In the genomic region with DNA sequence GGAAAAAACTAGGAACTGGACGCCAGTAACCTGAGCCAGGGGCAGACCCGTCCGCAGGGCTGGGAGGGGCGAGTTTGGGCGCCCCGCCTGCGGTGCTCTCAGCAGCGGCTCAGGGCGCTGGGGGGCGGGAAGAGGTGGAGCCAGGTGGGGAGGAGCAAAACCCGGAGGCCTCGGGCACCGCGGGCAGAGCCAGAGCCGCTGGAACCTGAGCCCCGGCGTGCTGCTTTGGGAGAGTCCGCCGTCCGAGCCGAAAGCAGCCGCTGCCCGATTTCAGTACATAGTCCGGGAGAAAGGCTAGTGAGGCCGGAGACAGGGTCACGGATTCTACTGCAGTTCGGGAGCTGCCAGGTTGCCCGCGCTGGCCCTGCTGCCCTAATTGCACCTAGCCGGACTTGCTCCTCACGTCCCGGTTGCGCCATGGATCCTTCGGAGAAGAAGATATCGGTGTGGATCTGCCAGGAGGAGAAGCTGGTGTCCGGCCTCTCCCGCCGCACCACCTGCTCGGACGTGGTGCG, we compare ENCODE assay signal across 8 mouse cellular contexts. TPM values are rescaled to one million over a fixed set of nuclear protein-coding genes. Genes with fewer than 3 reads are reported as not detected.
DNase-seq lines count a peak whose midpoint lies in the region; ATAC-seq lines count a peak whose summit lies in the region.

A gene (plus strand): TSS at position 186 of the 515 bp plus-strand sequence.

- H3K27ac ChIP-seq in forebrain, embryonic 16.5 days (ENCODE audit: low read length) = no peak within 1 kb of the TSS

- intact Hi-C loops in heart, postnatal 25 days (cut with DNase I) = no loop called here

- WGBS in forebrain, embryonic 16.5 days = under 1% methylated on average over 41 of the region's 41 CpGs
- WGBS in large intestine, adult 2 months = 2% methylated on average over 41 of the region's 41 CpGs

- peak; percentile 86 for DNase-seq in R1 (ENCODE audit: low read depth, low spot score)
- peak; percentile 19 for DNase-seq in cerebellum, adult 11-12 months
- peak; percentile 80 for DNase-seq in heart, postnatal 25 days (ENCODE audit: low spot score)
- peak; percentile 61 for DNase-seq in large intestine, adult 2 months (ENCODE audit: low read depth, low spot score)
- peak; percentile 87 for DNase-seq in lung, postnatal 36 days
- DNase-seq in right cerebral cortex, postnatal 10 days (ENCODE audit: low spot score in 2 of 2) = peak; percentile 75 to 81

- H3K4me1 ChIP-seq in forebrain, embryonic 16.5 days (replicated peaks; ENCODE audit: control insufficient read depth, insufficient read depth, low read length) = peaks cover 20% of the 10 kb centered on the region

- ATAC-seq in forebrain, embryonic 16.5 days = peak; percentile 74
- ATAC-seq in inflammation-experienced regulatory T-cells, adult 6 months = no peak

- peak within 1 kb of the TSS; percentile 91 for H3K4me2 ChIP-seq in forebrain, embryonic 16.5 days (ENCODE audit: low read length)

- peak within 1 kb of the TSS; percentile 49 for H3K4me3 ChIP-seq in forebrain, embryonic 16.5 days (replicated peaks; ENCODE audit: low read length)

- peak within 1 kb of the TSS; percentile 47 for H3K9ac ChIP-seq in forebrain, embryonic 16.5 days (replicated peaks; ENCODE audit: low read depth, low read length)

- peaks cover 10% of the 10 kb centered on the region for H3K27me3 ChIP-seq in forebrain, embryonic 16.5 days (replicated peaks; ENCODE audit: control insufficient read depth, insufficient read depth, low read length)

- H3K9me3 ChIP-seq in forebrain, embryonic 16.5 days (ENCODE audit: control insufficient read depth, low read length) = no peaks in the 10 kb centered on the region

- H3K36me3 ChIP-seq in forebrain, embryonic 16.5 days (ENCODE audit: control insufficient read depth, insufficient read depth) = no peaks in the 10 kb centered on the region

RNA-seq across cellular contexts. Expression of the gene that starts here (rescaled TPM):
- 2.1 and 2.2 TPM in 2 replicates for polyA plus RNA-seq in forebrain, embryonic 16.5 days (2015; fragmentation: Nextera tagmentation; extraction: Ambion mirVana)
- 1 to 10 TPM; 1.8 to 2.0 TPM for total RNA-seq in heart, postnatal 25 days (2021)
- 0.29 and 0.51 TPM in 2 replicates for polyA plus RNA-seq in large intestine, adult 2 months (2012; rRNA removed)
- polyA plus RNA-seq in inflammation-experienced regulatory T-cells, adult 6 months (2017; shearing (Covaris generic)) = not detected

Comparison
In these comparisons a context has a peak if more than half of its experiments do, and no peak if none do; other contexts are left out.
1. Peak in DNase-seq in large intestine, adult 2 months; RNA of the gene not detected or under 1 TPM.
2. DNase-seq: peak in every context shown above with its lines; median percentile 87 in lung, postnatal 36 days; 86 in R1; 80 in heart, postnatal 25 days; 78 in right cerebral cortex, postnatal 10 days; 61 in large intestine, adult 2 months; 19 in cerebellum, adult 11-12 months.